In the genomic region with DNA sequence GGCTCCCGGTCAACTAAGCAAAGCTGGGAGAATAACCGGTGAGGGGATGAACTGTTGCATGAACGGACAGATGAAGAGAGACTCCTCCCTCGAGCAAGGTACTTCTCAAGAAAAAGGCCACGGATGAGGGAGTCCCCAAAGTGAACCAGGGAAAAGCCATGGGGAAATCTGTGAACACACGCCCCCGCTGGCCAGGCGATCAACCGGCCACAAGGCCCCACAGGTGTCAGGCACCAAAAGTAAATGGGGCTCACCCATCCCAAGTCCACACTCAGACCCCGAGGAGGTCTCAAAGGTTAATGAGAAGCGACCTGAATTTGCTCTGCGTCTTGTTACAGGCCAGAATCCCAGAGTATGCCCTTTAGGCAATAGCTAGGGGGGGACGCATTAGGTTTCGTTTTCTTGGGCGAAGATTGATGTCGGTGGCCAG, we compare ENCODE assay signal across 8 mouse cellular contexts. TPM values are rescaled to one million over a fixed set of nuclear protein-coding genes. Genes with fewer than 3 reads are reported as not detected.
A peak's percentile ranks its signal among the peaks of the same experiment; 100 is the strongest.
DNase-seq lines count a peak whose midpoint lies in the region; TF ChIP-seq lines count a peak whose summit lies in the region.

No protein-coding gene starts in this region.

- TF ChIP-seq CTCF in lung, adult 2 months (IDR thresholded peaks at IDR 0.05; ENCODE audit: insufficient read depth, low read length), result no peak

- peak overlapping the region; percentile 85 for H3K4me3 ChIP-seq in lung, adult 2 months (replicated peaks; ENCODE audit: extremely low read depth, low read depth, low read length)

- WGBS in lung, adult 2 months, result under 1% methylated on average over 16 of the region's 16 CpGs

- no peak for TF ChIP-seq POLR2A in lung, adult 2 months (IDR thresholded peaks at IDR 0.05; ENCODE audit: borderline replicate concordance, extremely low read depth, low read depth, low read length)

- peaks cover 9% of the 10 kb centered on the region for H3K4me1 ChIP-seq in lung, adult 2 months (ENCODE audit: control insufficient read depth, insufficient read depth, low read length)

- DNase-seq in right cerebral cortex, postnatal 25 days, result peak; percentile 21
- no peak for DNase-seq in right cerebral cortex, postnatal 10 days (ENCODE audit: low spot score in 2 of 2)
- DNase-seq in cerebellum, postnatal 25 days, result peak; percentile 45 to 48
- peak; percentile 40 for DNase-seq in heart, adult 8-10 months (ENCODE audit: low spot score)
- DNase-seq in kidney, adult 18-20 months, result peak; percentile 63
- no peak for DNase-seq in lung, adult 2 months
- DNase-seq in retina, embryonic 14.5 days (ENCODE audit: low spot score), result peak; percentile 26
- DNase-seq in frontal cortex, postnatal 25 days (ENCODE audit: low spot score in 2 of 2), result no peak

RNA-seq across cellular contexts. Expression of a gene that starts 0.8 kb away (rescaled TPM):
- 10 to 100 TPM; 46.1 to 51.3 (median 48.7) TPM for total RNA-seq in heart, adult 8-10 months (2022)
- polyA plus RNA-seq in lung, adult 2 months (2012; rRNA removed), result 35.0 and 50.8 TPM in 2 replicates

RNA-seq across cellular contexts. Expression of a gene that starts 17.6 kb away (rescaled TPM):
- 1 to 10 TPM; 2.8 to 3.7 (median 3.2) TPM for total RNA-seq in heart, adult 8-10 months (2022)
- not detected in 2 replicates for polyA plus RNA-seq in lung, adult 2 months (2012; rRNA removed)

RNA-seq across cellular contexts. Expression of a gene that starts 28.8 kb away (rescaled TPM):
- 10 to 100 TPM in 3 of 4 experiments, 1 to 10 TPM in 1; 9.3 to 12.9 (median 11.0) TPM for total RNA-seq in heart, adult 8-10 months (2022)
- polyA plus RNA-seq in lung, adult 2 months (2012; rRNA removed), result 2.5 and 4.9 TPM in 2 replicates

Comparison
In these comparisons a context has a peak if more than half of its experiments do, and no peak if none do; other contexts are left out.
1. DNase-seq: peak in right cerebral cortex, postnatal 25 days (single experiment), cerebellum, postnatal 25 days (2 of 2), heart, adult 8-10 months (single experiment), kidney, adult 18-20 months (single experiment) and retina, embryonic 14.5 days (single experiment); none in right cerebral cortex, postnatal 10 days (0 of 2), lung, adult 2 months (single experiment) and frontal cortex, postnatal 25 days (0 of 2).